Mouse (Mus musculus) natural killer cell, adult 2 months (primary cell): ENCODE data around the gene Dus4l.
"Not testable (repeated sequence)": the region's sequence is repeated elsewhere in the genome, so short reads cannot be mapped to it uniquely, and the experiment has no call there.

ENCODE experiments used
- DNase-seq, 2 experiments: peaks; one replicate each; pipeline ENCODE4 v3.0.0; 2022; ENCODE audit warnings: low spot score in 2 of 2

Gene Dus4l

GRCm38 (mm10) chr12:31654197-31654964 is at the start of gene Dus4l, which contains the start of gene Cog5:
Dus4l (minus strand) TSS chr12:31654826.
Cog5 (plus strand) TSS chr12:31654869.
- peak; percentile 96 for DNase-seq

GRCm38 (mm10) chr12:31703904-31704303 is 49.3 kb upstream of the Dus4l start:
- no peak for DNase-seq

- DNase-seq: no peak
Observed at GRCm38 (mm10) chr12:31701411-31701810, 46.8 kb upstream of the Dus4l start.

- DNase-seq: no peak
Observed at GRCm38 (mm10) chr12:31700623-31701347, 46.2 kb upstream of the Dus4l start.

GRCm38 (mm10) chr12:31693278-31693677 is 38.7 kb upstream of the Dus4l start:
- DNase-seq: no peak

GRCm38 (mm10) chr12:31686679-31687078 is 32.1 kb upstream of the Dus4l start:
- no peak for DNase-seq

GRCm38 (mm10) chr12:31667187-31667586 is 12.6 kb upstream of the Dus4l start:
- DNase-seq: no peak

- no peak for DNase-seq
Observed at GRCm38 (mm10) chr12:31665999-31666398, 11.4 kb upstream of the Dus4l start.

- no peak for DNase-seq
Observed at GRCm38 (mm10) chr12:31656841-31657240, 2.2 kb upstream of the Dus4l start.

- DNase-seq: no peak
Observed at GRCm38 (mm10) chr12:31654965-31655477, 395 bp upstream of the Dus4l start.

- no peak for DNase-seq
Observed at GRCm38 (mm10) chr12:31653611-31654010, 1.0 kb downstream of the Dus4l start.

- DNase-seq: no peak
Observed at GRCm38 (mm10) chr12:31635240-31635607, 19.4 kb downstream of the Dus4l start.

GRCm38 (mm10) chr12:31634343-31635239 is 20.0 kb downstream of the Dus4l start, which contains the start of gene Bcap29:
Bcap29 (minus strand) TSS chr12:31634658.
- peak; percentile 59 to 68 for DNase-seq

GRCm38 (mm10) chr12:31633970-31634342 is 20.7 kb downstream of the Dus4l start:
- peak; percentile 5 to 37 for DNase-seq

GRCm38 (mm10) chr12:31628396-31628795 is 26.2 kb downstream of the Dus4l start:
- DNase-seq: not testable (repeated sequence)

- DNase-seq: no peak
Observed at GRCm38 (mm10) chr12:31625016-31625415, 29.6 kb downstream of the Dus4l start.

GRCm38 (mm10) chr12:31620106-31620505 is 34.5 kb downstream of the Dus4l start:
- DNase-seq: no peak

GRCm38 (mm10) chr12:31613353-31613752 is 41.3 kb downstream of the Dus4l start:
- DNase-seq: no peak

- no peak for DNase-seq
Observed at GRCm38 (mm10) chr12:31608138-31608537, 46.5 kb downstream of the Dus4l start.

- no peak for DNase-seq
Observed at GRCm38 (mm10) chr12:31604894-31605293, 49.7 kb downstream of the Dus4l start.

GRCm38 (mm10) chr12:31603586-31603985 is 51.0 kb downstream of the Dus4l start:
- no peak for DNase-seq

GRCm38 (mm10) chr12:31594296-31594695 is 60.3 kb downstream of the Dus4l start:
- DNase-seq: no peak
